Mouse (Mus musculus): ENCODE measurements around the gene Txlng.

GRCm38 (mm10) chrX:162845531-162845930 lies 16.3 kb upstream of the Txlng start:
- TF ChIP-seq CTCF (IDR thresholded peaks at IDR 0.05; ENCODE audit: low read depth, low read length): no peak
- no peak for TF ChIP-seq POLR2A (IDR thresholded peaks at IDR 0.05; ENCODE audit: borderline replicate concordance, low read depth, low read length)
